Mouse (Mus musculus): ENCODE results near the gene Phgr1.
A peak's percentile ranks its signal among the peaks of the same experiment; 100 is the strongest.

Gene Phgr1

DNA sequence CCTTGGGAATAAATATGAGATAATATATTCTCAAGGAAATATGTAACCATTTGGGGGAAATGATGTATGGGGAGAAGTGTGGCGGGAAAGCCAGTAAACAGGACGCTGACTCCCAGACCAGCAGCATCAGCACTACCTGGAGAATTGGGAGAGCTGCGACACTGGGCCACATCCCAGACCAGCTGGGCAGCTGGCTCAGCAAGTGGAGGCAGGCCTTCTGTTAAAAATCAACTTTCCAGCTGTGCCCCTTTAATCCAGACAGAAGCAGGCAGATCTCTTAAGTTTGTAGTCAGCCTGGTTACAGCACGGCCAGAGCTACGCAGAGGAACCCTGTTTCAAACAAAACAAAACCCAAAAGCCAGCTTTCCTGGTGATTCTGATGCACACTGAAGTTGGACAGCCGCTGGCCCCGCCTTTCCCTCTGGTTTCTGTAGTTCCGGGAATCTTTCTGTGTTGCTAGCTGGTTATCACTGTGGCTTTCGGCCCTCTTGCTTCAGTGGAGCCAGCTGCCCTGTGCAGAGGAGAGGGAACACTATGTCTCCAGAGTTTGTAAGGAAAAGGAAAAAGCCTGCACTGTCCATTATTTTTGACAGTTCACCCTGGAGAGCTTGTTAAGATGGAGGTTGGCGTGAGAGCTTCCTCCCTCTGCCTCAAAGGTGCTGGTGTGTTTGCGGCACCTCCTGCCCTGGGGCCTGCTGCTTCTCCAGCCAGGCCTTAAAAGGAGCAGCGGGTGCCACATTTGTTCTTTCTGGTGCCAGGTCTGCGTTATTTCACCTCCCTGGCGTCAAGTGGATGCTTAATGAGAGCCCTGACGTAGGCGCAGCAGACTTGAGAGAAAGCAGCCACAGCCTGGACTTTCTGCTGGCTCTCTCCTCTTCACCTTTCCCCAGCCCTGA lies 20.4 kb upstream of the Phgr1 start:
- DNase-seq = no peak

DNA sequence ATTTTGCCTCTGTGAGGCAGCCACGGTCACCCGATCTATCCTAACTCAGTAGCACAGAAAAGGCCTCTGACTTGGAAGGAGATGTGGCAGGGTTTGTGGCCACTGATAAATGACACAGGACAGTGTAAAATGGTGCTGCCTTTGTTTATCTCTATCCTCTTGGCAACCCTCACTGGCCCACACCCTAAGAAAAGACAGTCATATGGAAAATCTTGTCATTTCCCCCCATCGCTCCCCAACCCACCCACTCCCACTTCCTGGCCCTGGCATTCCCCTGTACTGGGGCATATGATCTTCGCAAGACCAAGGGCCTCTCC lies 19.8 kb upstream of the Phgr1 start:
- DNase-seq = no peak

DNA sequence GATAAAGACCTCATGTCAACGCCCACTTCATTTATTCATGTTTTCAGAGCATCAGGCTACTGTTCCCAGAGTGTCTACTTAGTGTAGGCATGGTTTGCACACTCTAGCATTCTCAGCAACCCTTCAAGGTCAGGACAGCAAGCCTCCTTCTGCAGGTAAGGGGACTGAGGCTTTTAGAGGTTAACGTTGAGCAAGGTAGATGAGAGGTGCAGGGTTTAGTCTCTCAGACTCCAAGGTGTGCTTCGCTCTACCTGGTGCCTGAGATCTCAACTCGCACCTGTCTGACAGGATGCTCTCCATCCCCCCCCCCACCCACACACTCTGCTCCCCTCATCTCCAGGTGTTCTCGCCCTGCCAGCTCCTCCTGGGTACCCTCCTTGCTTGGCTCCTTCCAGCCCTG lies 18.4 kb upstream of the Phgr1 start:
- no peak for DNase-seq

DNA sequence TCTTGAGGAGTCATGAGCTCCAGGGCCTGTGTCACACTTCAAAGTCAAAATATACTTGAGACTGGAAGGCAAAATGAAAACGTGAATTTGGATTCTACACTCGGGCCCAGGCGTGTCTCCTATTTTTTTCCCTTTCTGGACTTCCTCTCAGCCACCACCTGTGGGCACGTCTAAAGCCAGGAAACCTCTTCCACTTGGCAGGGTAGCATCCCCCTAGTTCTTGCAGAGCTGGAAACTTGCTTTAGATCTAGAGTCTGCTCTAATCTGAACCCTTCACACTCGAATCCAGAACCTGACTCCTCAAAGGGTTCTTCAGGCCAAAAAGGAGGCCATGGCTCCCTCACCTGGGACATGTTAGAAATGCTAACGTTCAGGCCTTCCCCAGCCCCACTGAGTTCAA lies 17.2 kb upstream of the Phgr1 start:
- DNase-seq = no peak

DNA sequence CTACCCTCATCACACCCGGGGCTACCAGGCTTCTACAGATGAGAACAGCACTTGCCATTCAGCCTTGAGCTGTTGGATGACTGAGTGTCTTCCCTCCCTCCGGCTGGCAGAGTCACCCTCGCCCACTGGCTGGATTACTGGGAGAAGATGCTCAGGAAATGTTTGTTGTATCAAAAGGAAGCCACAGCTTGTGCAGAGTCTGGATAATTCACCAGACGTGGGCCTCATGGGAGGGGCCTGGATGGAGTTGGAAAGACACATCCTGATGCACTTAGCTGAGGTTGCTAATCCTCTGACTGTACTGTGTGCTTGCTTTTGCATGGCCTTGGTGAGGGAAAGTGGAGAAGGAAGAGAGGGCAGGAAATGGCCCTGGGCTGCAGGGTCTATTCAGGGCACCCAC lies 16.5 kb upstream of the Phgr1 start:
- no peak for DNase-seq

DNA sequence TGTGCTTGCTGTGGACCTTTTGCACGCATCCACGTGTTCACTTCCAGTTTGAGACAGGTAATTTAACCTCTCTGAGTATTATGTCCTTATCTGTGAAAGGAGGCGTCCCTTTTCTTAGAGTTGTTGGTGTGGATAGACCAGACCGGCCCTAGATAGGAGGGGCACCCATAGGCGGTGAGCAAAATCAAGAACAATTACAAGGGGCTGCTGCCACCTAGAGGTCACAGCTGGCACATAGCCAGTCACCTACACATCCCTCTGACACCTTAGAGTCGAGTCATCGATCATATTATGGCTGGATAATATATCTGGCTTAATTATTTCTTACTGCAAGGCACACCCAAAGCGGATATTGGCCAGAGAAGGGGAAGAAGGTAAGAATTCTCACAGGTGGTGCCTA lies 12.7 kb upstream of the Phgr1 start:
- DNase-seq = peak in 1 of 2 experiments; percentile 65

DNA sequence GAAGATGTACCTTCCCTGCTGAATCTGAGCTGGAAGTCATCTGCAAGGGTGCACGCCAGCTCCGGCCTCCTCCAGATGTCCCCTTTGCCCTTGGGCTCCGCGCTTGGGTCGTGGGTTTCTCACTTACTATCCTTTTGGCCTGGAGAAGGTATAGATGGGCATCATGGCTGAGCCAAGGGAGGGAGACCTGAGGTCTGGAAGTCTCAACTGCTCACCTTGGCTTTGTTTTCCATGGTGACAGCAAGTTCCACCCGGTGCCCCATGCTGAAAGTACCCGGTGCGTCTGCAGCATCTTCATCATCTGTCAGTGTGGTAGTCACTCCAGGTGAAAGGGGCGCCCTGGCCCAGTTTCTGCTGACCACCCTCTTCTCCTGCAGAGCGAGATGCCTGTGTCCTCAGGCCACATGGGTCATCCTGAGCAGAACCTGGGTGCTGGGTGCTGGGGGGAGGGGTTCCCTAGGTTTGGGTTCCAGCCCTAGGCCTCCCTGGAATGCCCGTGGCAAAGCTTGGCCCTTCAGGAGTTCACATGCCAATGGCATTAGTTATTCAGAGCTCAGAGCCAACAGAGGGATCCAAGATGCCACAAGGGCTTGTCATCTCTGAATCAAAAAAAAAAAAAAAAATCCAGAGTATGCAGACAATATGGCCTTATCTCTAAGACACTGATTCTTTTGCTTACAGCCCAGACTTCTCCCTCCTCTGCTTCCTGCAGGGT lies 12.1 kb upstream of the Phgr1 start:
- no peak for DNase-seq

DNA sequence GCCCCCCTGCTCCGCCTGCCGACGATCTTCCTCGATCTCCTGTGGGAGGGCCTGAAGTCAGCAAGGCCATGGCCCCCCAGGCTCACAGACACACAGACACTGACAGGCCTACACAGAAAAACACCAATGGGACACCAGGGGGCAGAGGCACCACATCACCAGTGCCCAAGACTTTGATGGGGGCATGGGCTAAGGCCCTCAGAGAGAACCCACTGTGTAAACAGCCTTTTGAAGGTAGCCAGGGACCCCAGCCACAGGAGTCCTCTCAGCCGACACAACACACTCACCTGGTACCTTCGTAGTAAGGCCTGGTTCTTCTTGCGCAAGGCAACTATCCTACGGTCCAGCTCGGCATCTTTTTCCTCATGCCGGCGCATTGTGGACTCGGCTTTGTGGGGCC lies 11.2 kb upstream of the Phgr1 start:
- DNase-seq = no peak

DNA sequence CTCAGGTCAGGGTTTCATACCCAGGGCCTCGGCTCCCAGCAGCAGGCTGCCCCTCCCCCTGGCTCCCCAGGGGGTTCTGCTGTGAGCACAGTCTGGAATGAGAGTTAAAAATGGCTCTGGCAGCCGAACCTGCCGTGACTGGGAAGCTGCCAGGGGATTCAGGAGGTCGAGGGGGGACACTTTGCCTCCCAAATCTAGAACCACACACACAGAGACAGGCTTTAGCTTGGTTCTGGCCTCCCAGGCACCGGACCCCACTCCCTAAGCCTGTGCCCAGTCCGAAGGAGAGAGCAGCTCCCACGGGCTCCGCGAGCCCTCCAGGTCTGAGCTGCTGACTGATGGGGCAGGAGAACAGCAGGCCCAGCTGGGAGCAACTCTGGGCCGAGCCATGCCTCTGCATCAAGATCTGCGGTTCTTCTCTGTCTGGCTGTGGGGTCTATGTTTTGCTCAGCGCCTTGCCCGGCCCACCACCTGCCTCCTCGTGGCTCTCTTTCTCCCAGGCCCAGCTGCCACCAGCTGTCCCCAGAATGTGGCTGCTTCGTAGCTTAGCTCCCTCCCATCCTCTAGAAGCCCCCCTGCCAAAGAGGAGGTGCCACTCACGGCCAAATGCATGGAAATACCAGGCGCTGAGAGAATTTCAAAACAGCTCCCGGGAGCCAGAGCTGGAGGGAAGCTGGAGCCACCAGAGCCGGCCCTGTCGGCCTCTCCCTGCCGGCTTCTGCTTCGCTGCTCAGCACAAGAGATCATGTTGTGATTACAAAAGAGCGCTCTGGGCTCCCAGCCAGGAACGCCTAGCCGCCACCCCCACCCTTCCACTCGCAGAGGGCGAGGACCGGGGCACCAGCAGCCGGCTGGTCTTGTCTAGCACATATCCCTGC lies 10.4 kb upstream of the Phgr1 start, which contains the start of gene Ccdc9b:
TSS of gene Ccdc9b (minus strand) at position 756 of the 878 bp plus-strand sequence.
- DNase-seq = peak; percentile 53 to 60

DNA sequence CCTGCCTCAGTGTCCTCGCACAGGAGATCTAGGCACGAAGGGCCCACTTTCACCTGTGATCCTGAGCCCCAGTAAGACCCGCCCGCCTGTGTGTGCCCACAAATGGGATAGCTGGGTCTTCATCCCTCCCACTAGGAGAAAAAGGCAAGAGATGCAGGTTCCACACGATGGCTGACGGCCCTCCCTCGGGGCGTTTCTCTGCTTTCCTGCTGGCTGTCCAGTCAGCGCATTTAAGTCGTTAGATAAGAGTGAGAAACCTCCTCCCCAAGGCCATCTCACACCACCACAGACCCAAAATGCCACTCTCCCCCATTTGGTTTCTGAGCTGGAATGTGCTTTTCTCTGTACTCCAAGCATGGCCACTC lies 9.8 kb upstream of the Phgr1 start:
- no peak for DNase-seq

DNA sequence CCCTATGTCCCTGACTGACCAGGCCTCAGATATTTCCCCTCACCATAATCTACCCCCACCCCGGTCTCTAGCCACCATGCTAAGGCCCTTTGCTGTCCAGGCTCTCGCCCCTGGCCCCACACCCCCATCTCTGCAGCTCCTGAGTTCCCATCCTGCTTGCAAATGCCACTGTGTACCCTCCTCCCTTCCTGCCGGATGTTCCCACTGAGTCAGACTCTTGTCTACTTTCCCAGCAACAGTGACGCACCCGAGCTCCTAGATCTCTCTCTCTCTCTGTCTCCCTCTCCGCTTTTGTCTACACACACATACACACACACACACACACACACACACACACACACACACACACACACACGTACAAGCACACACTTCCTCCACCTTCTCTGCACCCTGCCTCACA lies 9.1 kb upstream of the Phgr1 start:
- DNase-seq = no peak

DNA sequence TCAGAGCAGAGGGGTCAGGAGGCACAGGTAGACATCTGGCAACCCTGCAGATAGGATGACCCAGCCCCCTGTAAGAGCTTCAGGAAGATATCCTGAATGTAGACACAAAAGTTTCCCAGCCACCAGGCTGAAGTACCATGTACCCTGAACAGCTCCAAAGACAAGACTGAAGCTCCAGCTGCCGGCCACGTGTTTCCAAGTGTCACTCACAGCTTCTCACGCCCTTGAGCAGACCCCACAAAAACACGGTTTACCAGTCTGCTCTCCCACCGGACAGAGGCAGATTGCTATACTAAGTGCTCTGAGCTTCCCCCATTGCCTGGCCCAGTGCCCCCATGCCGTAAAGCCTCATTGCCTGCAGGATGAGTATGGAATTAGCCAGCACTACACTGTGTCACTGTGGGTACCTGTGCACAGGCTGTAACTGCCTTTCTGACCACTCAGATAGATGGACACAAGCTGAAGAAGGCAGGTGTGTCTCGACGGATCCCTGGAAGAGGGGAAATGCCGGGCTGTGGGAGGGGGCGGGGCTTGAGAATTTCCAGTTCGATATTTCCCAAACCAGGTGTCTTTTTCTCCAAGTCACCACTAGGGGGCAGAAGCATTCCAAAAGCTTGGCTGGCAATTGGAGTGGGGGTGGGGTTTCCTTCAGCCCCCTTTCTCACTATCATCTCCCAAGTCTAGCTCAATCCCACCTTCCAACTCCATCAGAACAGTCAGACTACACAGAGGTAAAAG lies 8.3 kb upstream of the Phgr1 start:
- no peak for DNase-seq

DNA sequence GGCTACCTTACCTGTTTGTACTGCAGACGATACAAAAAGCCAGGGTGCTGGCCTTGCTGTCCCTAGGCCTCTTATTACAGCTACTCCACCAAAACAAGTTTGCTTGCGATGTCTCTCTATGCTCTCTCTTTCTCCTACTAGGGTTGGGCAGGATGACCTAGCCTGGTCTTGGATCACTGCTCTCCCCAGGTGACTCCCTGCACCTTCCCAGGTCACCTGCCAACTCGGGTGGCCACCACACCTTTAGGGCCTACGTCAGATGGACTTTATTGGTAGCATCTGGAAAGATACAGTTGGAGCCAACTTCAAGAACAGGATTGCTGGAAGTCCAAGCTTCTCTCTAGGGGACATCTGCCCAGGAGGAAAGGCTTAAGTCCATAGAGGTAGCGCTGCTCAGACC lies 7.7 kb upstream of the Phgr1 start:
- no peak for DNase-seq

DNA sequence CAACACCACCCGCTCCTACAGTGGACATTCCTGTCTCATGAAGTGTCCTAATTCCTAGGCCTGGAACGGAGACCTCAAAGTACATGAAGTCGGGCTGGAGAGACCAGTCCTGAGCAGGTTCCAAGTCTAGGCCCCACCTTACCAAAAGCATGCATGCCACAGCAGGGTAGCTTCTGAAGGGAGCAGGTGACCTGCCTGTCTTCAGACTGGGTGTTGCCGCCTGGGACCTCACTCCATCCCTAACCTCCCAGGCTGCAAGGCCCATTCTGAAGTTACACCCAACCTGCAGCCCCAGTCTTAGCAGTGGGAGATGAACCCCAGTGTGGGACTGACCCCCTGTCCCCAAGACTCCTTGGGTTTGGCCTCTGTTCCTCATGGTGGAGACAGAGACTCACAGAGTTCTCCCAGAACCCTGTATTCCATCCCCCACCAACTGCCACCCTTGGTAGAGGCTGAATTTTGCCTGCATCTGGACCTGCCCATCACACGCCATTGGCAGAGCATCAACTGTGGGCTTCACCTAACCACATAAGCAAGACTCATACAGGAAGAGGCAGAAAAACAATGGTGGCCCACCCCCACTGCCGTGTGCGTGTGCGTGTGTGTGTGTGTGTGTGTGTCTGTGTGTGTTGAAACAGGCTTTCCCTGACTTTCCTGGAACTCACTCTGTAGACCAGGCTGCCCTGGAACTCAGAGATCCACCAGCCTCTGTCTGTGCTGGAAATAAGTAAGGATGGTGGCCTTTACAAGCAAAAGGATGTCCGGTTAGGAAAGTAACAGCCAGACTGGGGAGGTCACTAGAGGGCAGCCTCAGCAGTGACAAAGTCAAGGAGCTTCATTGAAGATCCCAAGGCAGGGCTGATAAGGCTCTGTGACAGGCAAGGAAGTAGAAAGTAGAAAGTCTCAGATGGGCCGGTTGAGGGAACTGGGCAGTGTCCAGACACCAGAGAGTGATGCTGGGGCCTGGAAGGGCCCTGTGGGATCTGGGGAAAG lies 6.2 kb upstream of the Phgr1 start:
- DNase-seq = no peak

DNA sequence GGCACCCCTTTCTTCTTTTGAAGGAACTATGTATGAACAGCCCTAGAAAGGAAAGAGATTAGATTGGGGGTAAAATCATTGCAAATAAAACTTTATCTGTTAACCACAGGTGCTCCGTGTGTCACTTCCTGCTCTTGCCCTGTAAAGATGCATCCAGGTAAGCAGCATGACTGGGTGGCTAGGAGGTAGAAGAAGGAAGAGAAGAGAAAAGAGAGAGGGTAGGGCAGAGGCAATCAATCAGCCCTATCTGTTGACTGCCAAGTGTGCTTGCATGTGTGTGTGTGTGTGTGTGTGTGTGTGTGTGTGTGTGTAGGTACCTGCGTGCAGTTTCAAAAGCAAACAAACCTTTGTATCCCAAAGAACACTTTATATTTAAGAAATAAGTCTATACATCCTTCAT lies 2.0 kb downstream of the Phgr1 start:
- no peak for DNase-seq

DNA sequence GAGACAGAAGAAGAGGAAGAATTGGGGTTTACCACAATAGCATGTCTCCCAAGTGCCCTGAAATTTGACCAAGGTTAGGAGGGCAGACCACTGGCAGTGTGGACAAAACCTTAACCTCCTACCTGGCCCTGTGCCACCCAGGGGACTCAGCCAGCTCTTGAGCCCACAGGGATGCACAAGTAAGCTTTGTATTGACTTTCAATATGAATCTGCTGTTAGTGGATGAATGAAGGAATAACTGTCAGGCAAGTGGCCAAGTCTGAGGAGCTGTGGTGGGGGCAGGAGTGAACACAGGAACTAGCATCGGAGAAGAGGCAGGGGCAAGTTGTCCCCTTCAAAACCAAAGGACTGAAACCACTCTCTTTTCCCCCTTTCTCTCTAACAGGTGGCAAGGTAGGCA lies 2.8 kb downstream of the Phgr1 start:
- no peak for DNase-seq

DNA sequence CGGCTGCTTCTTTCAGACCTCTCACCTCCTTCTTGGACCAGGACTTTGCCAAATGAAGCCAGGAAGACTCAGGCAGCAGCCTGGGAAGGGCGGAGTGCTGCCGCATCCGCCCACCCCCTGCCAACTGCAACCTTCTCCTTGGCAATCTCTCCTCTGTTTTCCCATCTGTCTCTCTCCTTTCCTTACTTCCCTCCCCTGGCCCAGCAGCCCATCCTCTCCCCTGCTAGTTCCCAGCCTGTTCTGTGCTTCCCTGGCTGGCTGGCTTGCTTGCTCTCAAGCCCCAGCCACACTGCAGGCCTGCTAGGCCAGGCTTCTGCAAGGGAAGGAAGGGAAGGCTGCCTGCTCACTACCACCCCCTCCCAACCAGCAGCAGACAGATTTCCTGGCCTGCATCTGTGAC lies 3.3 kb downstream of the Phgr1 start:
- DNase-seq = no peak

DNA sequence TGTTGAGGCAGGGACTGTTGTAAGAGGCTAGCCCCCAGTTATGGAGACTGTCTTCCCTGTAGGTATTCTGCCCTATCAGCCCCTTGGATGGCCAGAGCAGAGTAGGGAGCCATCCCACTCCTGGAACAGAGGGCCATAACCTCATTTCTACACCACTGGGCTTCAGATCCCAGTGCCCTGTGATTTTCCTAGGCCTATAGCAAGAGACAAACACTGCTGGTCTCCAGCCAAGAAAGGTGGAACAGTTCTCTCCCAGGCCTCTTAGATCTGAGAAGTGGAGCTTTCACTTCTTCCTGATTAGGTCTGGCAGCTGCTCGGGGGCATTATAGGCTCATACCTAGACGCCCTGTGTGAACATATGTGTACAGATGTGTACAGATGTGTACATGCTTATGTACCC lies 3.7 kb downstream of the Phgr1 start:
- DNase-seq = no peak

DNA sequence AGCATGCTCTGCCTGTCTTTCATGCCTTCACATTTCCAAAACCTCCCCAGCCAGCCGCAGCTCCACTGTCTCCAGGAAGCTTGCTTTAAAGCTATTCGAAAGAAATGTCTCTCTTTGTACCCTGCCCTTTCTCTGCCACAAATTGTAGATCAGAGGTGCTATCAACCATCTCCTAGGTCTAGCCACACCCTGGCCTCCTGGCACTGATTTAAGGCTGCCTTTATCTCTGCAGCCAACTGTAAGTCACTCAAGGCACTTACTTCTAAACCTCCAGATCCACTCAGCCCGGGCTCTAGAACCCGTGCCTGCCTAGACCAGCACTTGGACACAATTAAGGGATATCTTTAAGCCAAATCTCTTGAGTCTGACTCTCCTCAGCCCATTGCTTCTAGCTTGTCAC lies 5.8 kb downstream of the Phgr1 start:
- no peak for DNase-seq

DNA sequence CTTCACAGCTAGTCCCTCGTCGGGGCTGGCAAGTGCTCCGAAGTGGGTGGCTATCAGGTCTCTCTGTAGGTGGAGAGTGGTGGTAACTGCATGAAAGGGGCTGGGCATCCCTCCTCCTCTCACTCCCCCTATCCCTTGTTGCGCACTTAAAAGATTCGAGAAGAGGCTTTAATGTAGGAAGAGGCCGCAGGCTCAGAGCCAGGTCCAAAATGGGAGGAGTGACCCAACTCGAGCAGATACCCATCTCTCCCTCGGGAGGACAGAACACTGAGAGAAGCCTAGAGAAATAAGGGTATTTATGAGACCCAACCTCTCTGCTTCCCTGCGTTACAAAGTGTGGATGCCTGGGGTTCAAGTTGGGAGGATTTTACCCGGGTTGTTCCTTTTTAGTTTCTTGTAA lies 6.5 kb downstream of the Phgr1 start:
- DNase-seq = no peak

Measured in thymus, adult 18-20 months (tissue).